Mouse (Mus musculus) hindbrain, embryonic 10.5 days (tissue): ENCODE measurements at regions not wholly inside any gene's neighbourhood (a gene's known extent, or its start where the extent isn't known, plus 50 kb on each side); places are given as distances from the start of the nearest gene placed in this dataset.
A peak's percentile ranks its signal among the peaks of the same experiment; 100 is the strongest.

ENCODE experiments used
- DNase-seq: peaks from one replicate; pipeline ENCODE4 v3.0.0-alpha.2; 2017; ENCODE audit warnings: low spot score
- H3K27ac ChIP-seq: fragments of 300-500 bp; sonication (generic); 2 replicates; pipeline ENCODE4 v1.5.1; 2016; ENCODE audit warnings: mild to moderate bottlenecking, moderate library complexity
- H3K27me3 ChIP-seq: fragments of 300-500 bp; sonication (generic); 2 replicates; pipeline ENCODE4 v1.6.1; 2016; ENCODE audit warnings: mild to moderate bottlenecking; ENCODE audit not compliant: poor library complexity, insufficient read depth, severe bottlenecking
- H3K36me3 ChIP-seq: fragments of 300-500 bp; sonication (generic); 2 replicates; pipeline ENCODE4 v1.6.1; 2016; ENCODE audit warnings: mild to moderate bottlenecking, moderate library complexity
- H3K4me1 ChIP-seq: fragments of 300-500 bp; sonication (generic); replicated peaks from 2 replicates; pipeline ENCODE4 v1.6.1; 2016; ENCODE audit warnings: mild to moderate bottlenecking
- H3K4me3 ChIP-seq: fragments of 300-500 bp; sonication (generic); 2 replicates; pipeline ENCODE4 v1.5.1; 2016; ENCODE audit warnings: mild to moderate bottlenecking, moderate library complexity
- H3K9me3 ChIP-seq: fragments of 300-500 bp; sonication (generic); 2 replicates; pipeline ENCODE4 v1.6.1; 2016; ENCODE audit warnings: mild to moderate bottlenecking, moderate library complexity
- WGBS: fragments of 180-500 bp; shearing (Covaris S2); methylation state at CpG from one replicate; pipeline ENCODE4 v1.1.7; 2016; 5-methylcytosine and 5-hydroxymethylcytosine counted together

DNA sequence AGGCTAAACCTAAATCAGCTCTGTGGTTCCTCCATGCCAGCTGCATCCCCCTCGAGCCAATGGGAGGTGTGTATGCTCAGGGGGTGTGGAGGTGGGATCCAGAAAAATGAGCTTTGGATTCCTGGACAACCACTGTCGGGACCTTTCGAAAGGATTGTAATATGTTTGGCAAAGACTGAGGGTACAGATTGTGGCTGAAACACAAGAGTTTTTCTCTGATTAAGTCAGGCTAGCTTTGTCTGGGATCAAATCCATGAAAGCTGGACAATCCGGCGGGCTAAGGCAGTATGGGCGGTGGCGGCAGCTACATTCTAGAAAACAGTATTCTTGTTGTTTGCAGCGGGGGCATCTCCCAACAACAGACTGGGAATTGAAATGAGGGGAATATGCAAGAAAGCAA, 93.2 kb downstream of the 2410131K14Rik start:
- WGBS = 92% methylated on average over 8 of the region's 8 CpGs
- DNase-seq = no peak

DNA sequence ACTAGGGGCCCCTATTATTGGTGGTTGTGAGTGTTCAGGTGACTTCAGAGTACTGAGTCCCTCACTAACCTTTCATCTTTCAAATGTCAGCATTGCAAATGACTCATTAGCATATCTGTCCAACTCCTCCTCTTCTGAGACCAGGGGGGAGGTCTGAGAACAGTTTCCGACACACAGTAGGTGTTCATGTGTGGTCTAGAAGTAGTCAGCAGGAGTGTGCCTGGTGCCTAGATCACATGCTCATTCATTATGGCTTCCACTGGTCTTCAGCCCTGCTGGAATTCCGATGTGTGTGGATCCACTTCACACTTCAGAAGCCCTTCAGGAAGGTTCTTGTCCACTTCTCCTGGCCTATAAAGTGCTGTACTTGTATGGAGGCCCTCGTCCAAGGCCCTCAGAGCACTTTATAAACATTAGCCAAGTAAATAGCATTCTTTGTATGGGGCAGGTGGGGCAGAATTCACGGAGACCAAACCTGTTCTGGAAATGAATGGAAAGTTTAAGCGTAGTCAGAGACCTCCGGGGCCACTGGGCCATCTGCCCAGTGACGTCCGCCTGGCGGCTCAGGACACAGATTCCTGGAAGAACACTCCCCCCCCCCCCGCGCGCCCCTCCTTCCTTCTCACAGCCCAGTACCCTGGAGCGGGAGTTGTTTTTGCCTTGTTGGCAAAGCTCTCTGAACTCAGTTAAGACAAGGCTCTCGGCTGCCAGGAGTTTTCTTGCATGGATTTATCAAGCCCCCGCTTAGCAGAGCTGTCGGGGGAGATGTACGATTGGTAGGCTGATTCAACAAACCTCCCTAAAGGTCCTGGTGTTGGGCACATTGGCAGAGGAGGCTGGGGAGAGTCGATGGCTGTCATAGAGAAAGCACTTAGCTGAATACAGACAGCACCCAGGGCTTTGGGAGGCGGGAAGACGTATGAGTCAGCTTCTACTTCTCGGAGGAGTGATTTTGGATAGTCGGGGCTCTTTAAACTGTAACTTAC, 94.9 kb downstream of the 2410131K14Rik start:
- H3K36me3 ChIP-seq = no peaks in the 10 kb centered on the region
- peaks cover 18% of the 10 kb centered on the region for H3K4me1 ChIP-seq
- 68% methylated on average over 22 of the region's 22 CpGs for WGBS
- DNase-seq = no peak
- H3K27ac ChIP-seq = no peak overlapping the region
- H3K4me3 ChIP-seq = no peak overlapping the region
- H3K9me3 ChIP-seq = no peaks in the 10 kb centered on the region
- H3K27me3 ChIP-seq = peaks cover 15% of the 10 kb centered on the region

More for the DNA sequence above, 93.2 kb downstream of the 2410131K14Rik start:
- Histone ChIP-seq H3K36me3 (no peaks in the 10 kb centered on the region), H3K27me3 (peaks cover 5% of the 10 kb centered on the region; the same call in 1 of the 2 replicates), H3K4me3 (no peak overlapping the region), H3K4me1 (0 out of 2 replicates have a peak, but pooled peaks cover 6% of the 10 kb centered on the region), H3K27ac (no peak overlapping the region), H3K9me3 (no peaks in the 10 kb centered on the region)

DNA sequence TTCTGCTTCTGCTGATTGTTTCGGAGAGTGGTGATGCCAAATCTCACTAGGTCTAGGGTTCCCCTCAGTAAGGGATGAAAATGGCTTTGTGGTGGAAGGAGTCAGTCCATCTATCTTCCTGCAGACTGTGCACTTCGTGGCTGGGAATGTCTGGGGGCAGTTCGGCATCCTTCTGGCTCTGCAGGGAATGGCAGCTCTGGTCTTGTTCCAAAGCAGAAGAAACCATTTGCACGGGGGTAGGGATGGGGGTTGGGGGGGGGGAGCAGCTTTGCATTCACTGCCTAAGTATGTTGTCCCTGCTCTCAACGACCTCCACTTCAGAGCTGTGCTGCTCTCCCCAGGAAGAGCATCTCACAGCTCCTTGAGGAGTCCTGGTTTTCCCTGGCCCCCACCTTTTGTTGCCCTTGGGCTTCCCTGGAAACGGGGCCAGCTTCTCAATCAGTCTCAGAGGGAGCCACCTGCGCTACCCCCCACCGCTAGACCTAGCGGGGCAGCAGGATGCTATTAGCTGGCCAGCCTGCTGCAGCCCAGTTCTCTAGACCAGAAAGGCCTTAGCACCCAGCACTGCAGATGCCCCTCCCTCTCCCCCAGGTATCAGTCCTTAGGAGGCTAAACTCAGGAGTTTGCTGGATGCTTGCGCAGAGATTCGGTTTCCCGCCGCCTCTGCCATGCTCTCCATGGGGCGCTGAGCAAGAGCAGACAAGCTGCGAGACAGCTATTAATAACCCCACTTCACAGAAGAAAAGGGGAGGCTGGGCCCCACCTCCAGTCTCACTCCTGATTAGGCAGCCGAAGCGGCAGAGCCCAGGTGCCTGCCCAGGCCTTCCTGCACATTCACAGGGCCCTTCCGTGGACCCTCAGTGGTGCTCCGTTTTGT, 98.7 kb downstream of the 2410131K14Rik start:
- no peaks in the 10 kb centered on the region for H3K9me3 ChIP-seq
- H3K27ac ChIP-seq = peak overlapping the region; percentile 0; the same call in 1 of the 2 replicates
- H3K4me1 ChIP-seq = peaks cover 24% of the 10 kb centered on the region
- H3K27me3 ChIP-seq = peaks cover 15% of the 10 kb centered on the region
- H3K36me3 ChIP-seq = no peaks in the 10 kb centered on the region
- no peak for DNase-seq
- H3K4me3 ChIP-seq = no peak overlapping the region
- 21% methylated on average over 19 of the region's 19 CpGs for WGBS

DNA sequence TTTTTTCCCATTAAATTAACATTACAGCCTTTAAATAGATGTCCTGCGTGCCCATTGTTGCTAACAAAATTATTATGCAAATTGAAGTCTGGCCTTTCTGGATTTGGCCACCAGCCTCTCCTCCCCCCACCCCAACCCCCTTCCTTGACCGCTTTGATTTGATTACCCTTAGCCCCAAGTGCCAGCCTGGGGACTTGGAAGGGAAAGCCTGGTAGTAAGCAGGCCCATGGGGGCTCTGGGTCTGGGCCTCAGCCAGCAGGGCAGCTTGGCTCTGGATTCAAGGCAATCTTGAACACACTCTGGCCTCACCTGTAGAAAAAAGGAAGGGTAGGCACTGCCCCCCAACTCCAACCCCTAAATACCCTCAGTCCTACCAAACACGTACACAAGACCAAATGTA, 100.2 kb downstream of the 2410131K14Rik start:
- H3K4me1 ChIP-seq = peaks cover 20% of the 10 kb centered on the region
- H3K4me3 ChIP-seq = no peak overlapping the region
- no peaks in the 10 kb centered on the region for H3K36me3 ChIP-seq
- WGBS = 77% methylated on average over 3 of the region's 3 CpGs
- no peak overlapping the region for H3K27ac ChIP-seq
- H3K9me3 ChIP-seq = no peaks in the 10 kb centered on the region
- DNase-seq = no peak
- H3K27me3 ChIP-seq = peaks cover 15% of the 10 kb centered on the region

DNA sequence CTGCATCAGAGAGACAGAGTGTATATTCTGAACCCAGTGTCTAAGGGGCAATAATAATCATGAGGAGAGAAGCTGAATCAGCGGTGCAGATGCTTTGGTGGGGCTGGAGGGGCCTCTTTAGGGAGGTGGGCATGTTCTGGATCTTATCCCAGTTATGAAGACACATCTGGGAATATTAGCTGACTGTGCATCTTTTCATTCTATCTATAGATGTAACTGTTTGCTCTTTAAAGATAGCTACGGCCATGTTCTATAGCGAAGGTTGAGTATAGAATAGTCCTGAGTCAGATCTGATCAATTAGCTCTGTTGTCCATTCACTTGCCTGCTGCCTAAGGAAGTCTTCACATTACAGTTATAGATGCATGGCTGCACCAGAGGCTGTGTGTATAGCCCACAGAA, 104.0 kb downstream of the 2410131K14Rik start:
- DNase-seq = no peak
- Histone ChIP-seq H3K27ac (no peak overlapping the region), H3K27me3 (peaks cover 8% of the 10 kb centered on the region; the same call in 1 of the 2 replicates), H3K36me3 (no peaks in the 10 kb centered on the region), H3K4me3 (no peak overlapping the region), H3K9me3 (0 out of 2 replicates have a peak, but pooled peaks cover 2% of the 10 kb centered on the region), H3K4me1 (peaks cover 22% of the 10 kb centered on the region)
- 91% methylated on average over 3 of the region's 3 CpGs for WGBS

DNA sequence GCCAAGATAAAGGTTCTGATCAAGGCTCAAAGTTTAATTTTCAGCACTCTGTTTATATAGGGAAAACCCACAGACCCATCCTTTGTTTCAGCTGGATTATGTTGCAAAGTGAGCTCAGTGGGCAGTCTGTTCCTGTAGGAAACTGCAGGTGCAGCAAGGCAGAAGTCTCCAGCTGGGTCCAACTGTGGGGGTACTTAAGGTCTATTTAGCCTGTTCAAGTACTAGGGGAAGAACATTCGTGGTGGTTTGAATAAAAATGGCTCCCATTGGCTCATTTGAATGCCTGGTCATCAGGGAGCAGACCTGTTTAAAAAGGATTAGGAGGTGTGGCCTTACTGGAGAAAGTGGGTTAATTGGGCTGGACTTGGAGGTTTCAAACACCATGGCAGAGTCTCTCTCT, 106.3 kb downstream of the 2410131K14Rik start:
- no peak for DNase-seq
- Histone ChIP-seq H3K9me3 (0 out of 2 replicates have a peak, but pooled peaks cover 2% of the 10 kb centered on the region), H3K4me3 (no peak overlapping the region), H3K36me3 (no peaks in the 10 kb centered on the region), H3K27me3 (no peaks in the 10 kb centered on the region), H3K27ac (no peak overlapping the region), H3K4me1 (peaks cover 32% of the 10 kb centered on the region)
- 33% methylated on average over 1 of the region's 1 CpGs for WGBS

DNA sequence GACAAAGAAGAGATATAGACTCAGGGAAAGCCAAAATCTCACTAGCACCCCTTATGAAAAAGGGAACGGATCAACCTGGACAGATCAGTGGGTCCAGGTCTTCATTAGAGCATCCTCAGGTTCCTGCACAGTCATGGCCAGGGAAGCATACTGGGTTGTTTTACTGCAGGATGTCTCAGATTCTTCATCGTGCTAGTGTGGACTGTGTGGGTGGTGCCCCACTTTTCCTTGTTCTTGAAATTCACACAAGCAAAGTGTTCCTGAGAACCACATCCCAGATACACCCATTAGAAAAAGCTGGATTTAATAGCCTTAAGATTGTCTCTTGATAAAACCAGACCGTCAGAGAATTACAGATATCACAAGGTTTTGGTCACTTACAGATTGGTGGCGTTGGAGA, 107.1 kb downstream of the 2410131K14Rik start:
- no peak overlapping the region for H3K4me3 ChIP-seq
- no peaks in the 10 kb centered on the region for H3K36me3 ChIP-seq
- no peak overlapping the region for H3K27ac ChIP-seq
- H3K4me1 ChIP-seq = peaks cover 32% of the 10 kb centered on the region
- no peak for DNase-seq
- 92% methylated on average over 4 of the region's 4 CpGs for WGBS
- no peaks in the 10 kb centered on the region for H3K27me3 ChIP-seq
- 0 out of 2 replicates have a peak, but pooled peaks cover 2% of the 10 kb centered on the region for H3K9me3 ChIP-seq

DNA sequence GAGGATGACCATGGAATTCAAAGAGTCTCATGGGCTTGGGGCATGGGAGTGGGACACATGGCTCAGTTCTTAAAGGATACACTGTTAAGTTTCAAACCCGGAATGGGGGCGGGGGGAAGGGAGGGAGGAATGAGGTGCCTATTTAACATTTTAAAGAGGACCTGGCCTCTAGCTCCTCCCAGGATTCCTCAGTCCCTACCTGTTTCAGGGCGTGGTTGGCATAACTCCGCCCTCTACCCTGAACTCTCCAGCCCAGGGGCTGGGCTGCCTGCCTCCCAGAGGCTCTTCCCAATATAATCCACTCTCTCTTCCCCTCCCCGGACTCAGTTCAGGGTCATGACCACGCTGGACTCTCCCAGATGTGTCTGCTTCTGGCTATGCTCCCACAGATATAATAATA, 108.0 kb downstream of the 2410131K14Rik start:
- WGBS = 45% methylated on average over 6 of the region's 6 CpGs
- Histone ChIP-seq H3K9me3 (0 out of 2 replicates have a peak, but pooled peaks cover 2% of the 10 kb centered on the region), H3K36me3 (no peaks in the 10 kb centered on the region), H3K4me1 (peaks cover 32% of the 10 kb centered on the region), H3K27ac (0 out of 2 replicates have a peak overlapping the region, but pooled peaks have one; percentile 40), H3K27me3 (no peaks in the 10 kb centered on the region), H3K4me3 (no peak overlapping the region)
- DNase-seq = no peak

DNA sequence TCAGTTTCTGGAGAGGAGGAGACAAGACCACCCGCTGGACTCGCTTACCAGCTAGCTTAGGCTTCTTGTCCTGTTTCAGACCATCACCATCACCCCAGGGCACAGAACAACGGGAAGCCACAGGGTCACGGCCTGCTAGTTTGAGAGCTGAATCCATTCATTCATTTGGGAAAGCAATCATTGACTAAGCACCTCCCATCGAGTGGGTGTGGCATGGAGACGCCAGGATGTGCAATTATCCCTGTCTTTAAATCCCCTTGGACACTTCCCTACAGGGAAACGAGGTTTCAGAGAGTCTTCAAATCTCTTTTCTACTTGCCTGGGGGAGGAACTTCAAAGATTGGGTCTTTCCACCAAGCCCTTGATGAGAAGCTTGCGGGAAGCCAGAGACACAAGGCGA, 108.7 kb downstream of the 2410131K14Rik start:
- Histone ChIP-seq H3K27ac (peak overlapping the region; percentile 59), H3K9me3 (0 out of 2 replicates have a peak, but pooled peaks cover 2% of the 10 kb centered on the region), H3K4me3 (peak overlapping the region; percentile 12; the same call in 1 of the 2 replicates), H3K27me3 (no peaks in the 10 kb centered on the region), H3K36me3 (no peaks in the 10 kb centered on the region), H3K4me1 (peaks cover 32% of the 10 kb centered on the region)
- 27% methylated on average over 9 of the region's 9 CpGs for WGBS
- DNase-seq = peak; percentile 52

DNA sequence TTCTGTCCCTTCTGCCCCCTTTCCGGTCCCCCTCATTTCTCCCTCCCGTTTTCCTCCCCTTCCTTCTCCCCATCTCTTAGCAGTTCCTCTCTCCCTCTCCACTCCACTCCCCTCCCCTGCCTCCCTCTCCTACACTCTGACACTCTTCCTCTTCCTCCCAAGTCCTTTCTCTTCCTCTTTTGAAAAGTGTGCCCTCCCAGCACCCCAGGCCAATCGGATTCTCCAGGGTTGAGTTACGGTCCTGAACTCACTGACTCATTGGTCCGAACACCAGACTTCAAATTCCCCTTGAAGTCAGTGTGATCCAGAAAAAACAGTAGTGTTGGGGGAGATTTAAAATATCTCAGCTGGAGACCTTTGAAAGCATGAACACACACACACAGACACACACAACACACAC, 109.1 kb downstream of the 2410131K14Rik start:
- H3K4me3 ChIP-seq = peak overlapping the region; percentile 12; the same call in 1 of the 2 replicates

DNA sequence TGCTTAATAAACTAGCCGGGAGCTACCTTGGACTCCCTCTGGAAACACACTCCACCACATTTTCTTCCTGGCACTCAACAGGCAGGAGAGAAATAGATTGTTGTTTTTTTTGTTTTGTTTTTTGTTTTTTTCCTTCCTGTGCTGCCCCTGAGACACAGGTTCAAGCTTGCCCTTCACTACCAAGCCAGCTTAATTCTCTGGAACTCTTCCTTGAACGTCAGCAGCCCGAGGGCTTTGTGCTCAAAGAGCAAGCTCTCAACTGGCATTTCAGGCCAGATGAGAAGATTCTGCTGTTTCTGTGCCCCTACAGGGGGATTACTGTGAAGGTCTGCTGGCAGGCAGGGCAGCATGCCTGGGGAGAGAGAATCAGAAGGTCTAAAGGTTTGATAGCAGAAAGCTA, 109.8 kb downstream of the 2410131K14Rik start:
- 43% methylated on average over 3 of the region's 3 CpGs for WGBS
- H3K36me3 ChIP-seq = no peaks in the 10 kb centered on the region

More for the DNA sequence above, 109.1 kb downstream of the 2410131K14Rik start:
- Histone ChIP-seq H3K9me3 (0 out of 2 replicates have a peak, but pooled peaks cover 2% of the 10 kb centered on the region), H3K36me3 (no peaks in the 10 kb centered on the region), H3K4me1 (peaks cover 32% of the 10 kb centered on the region), H3K27me3 (no peaks in the 10 kb centered on the region), H3K27ac (peak overlapping the region; percentile 59; the same call in 1 of the 2 replicates)
- DNase-seq = no peak
- WGBS = 32% methylated on average over 5 of the region's 5 CpGs

DNA sequence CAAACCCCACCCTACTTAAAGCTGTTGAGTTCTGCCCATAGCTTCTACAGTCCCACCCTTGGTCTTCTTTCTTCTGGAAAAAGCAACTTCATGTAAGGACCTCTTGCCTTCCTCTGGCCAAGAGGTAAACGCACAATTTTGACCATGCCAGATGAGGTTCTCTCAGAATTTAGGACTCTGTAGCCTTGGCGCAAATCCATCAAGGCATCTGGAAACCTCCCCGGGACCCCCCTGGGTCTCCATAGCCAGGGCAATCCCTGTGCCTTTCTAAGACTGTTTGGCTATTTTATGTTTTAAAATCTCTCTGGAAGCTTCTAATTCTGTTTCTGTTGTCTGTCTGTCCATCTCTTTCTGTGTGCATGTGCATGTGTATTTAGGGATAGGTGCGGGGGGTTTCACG, 110.3 kb downstream of the 2410131K14Rik start:
- Histone ChIP-seq H3K4me1 (peaks cover 37% of the 10 kb centered on the region), H3K36me3 (no peaks in the 10 kb centered on the region), H3K27ac (peak overlapping the region; percentile 66; the same call in 1 of the 2 replicates), H3K27me3 (no peaks in the 10 kb centered on the region), H3K9me3 (0 out of 2 replicates have a peak, but pooled peaks cover 2% of the 10 kb centered on the region), H3K4me3 (no peak overlapping the region)
- DNase-seq = no peak
- WGBS = 75% methylated on average over 5 of the region's 5 CpGs

More for the DNA sequence above, 109.8 kb downstream of the 2410131K14Rik start:
- Histone ChIP-seq H3K4me1 (peaks cover 33% of the 10 kb centered on the region), H3K27ac (peak overlapping the region; percentile 66; the same call in 1 of the 2 replicates), H3K9me3 (0 out of 2 replicates have a peak, but pooled peaks cover 2% of the 10 kb centered on the region), H3K4me3 (no peak overlapping the region), H3K27me3 (no peaks in the 10 kb centered on the region)
- no peak for DNase-seq
